Mouse (Mus musculus): ENCODE data around the gene Clasrp. TPM values are rescaled to one million over a fixed set of nuclear protein-coding genes. Genes with fewer than 3 reads are reported as not detected.
A peak's percentile ranks its signal among the peaks of the same experiment; 100 is the strongest.

The Clasrp gene
- total and polyA plus RNA-seq, 3 experiments: 13.9 to 32.0 (median 14.0) TPM

DNA sequence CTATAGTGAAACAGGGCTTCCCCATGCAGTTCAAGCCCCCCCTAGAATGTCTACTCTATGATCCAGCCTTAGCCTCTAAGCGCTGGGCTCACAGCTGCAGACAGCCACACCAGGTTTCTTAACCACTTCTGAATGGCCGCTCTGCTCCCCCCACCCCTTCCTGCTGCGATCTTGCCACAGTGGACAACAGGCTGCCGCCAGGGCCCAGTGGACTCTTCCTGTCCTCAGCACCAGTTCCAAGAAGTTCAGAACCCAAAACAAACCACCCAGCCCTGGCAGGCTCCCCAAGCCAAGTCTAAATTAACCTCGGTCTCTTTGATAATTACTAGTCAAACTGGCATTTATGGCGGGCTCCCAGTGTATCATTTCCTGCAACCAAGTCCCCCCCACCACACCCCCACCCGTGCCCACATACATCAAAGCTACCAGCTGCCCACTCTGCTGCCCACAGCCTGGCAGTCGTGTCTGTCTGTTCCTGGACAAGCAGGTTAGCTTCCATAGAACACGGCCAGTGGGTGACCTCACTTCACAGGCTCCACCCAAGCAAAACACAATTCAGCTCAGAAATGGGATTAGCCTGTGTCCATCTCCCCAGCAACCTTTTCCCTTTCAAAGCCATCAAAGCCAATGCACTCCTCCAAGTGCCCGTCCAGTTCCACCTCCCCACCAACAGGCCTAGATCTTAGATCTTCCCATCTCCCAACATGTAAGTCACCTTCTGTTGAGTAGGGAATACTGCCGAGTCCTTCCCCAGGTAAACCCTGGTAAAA, 43.6 kb downstream of the Clasrp start:
- DNase-seq: peak in 1 of 2 experiments; percentile 23
- TF ChIP-seq EP300 (IDR thresholded peaks at IDR 0.05; ENCODE audit: insufficient read depth, low read depth, low read length) (no peak), POLR2A (IDR thresholded peaks at IDR 0.05; ENCODE audit: insufficient read depth, low read depth, low read length) (no peak), CTCF (IDR thresholded peaks at IDR 0.05) (no peak)
- intact Hi-C loops (cut with DNase I): loop anchor here (5.0 kb wide), 1 partner anchor 103 kb away; the partner anchor contains the start of gene Mark4

GRCm38 (mm10) chr7:19558965-19559364, 45.3 kb downstream of the Clasrp start:
- peak overlapping the region; percentile 57 for H3K27ac ChIP-seq
- TF ChIP-seq EP300 (IDR thresholded peaks at IDR 0.05; ENCODE audit: insufficient read depth, low read depth, low read length): no peak
- peak; percentile 63 for TF ChIP-seq CTCF (IDR thresholded peaks at IDR 0.05)
- peaks cover 42% of the 10 kb centered on the region for H3K4me1 ChIP-seq (ENCODE audit: control insufficient read depth, insufficient read depth, low read length)
- no peaks in the 10 kb centered on the region; the same call in none of the 2 replicates for H3K36me3 ChIP-seq (ENCODE audit: control insufficient read depth, insufficient read depth, low read length)
- H3K4me3 ChIP-seq: no peak overlapping the region
- intact Hi-C loops (cut with DNase I): no loop called here
- WGBS: 62% methylated on average over 2 of the region's 2 CpGs
- no peak overlapping the region for H3K9ac ChIP-seq (ENCODE audit: low read depth, low read length)
- no peaks in the 10 kb centered on the region for H3K27me3 ChIP-seq (ENCODE audit: control insufficient read depth, insufficient read depth, low read length)
- H3K79me2 ChIP-seq (replicated peaks; ENCODE audit: control insufficient read depth, insufficient read depth, low read length): peaks cover 12% of the 10 kb centered on the region
- no peak for DNase-seq

More for the DNA sequence above, 43.6 kb downstream of the Clasrp start:
- Histone ChIP-seq H3K79me2 (replicated peaks; ENCODE audit: control insufficient read depth, insufficient read depth, low read length) (peaks cover 11% of the 10 kb centered on the region), H3K27me3 (ENCODE audit: control insufficient read depth, insufficient read depth, low read length) (no peaks in the 10 kb centered on the region), H3K4me1 (ENCODE audit: control insufficient read depth, insufficient read depth, low read length) (peaks cover 38% of the 10 kb centered on the region), H3K4me3 (peak overlapping the region; percentile 96), H3K27ac (peak overlapping the region; percentile 99), H3K9ac (ENCODE audit: low read depth, low read length) (peak overlapping the region; percentile 78), H3K36me3 (ENCODE audit: control insufficient read depth, insufficient read depth, low read length) (no peaks in the 10 kb centered on the region; the same call in none of the 2 replicates)
- WGBS: 1% methylated on average over 11 of the region's 11 CpGs

- intact Hi-C loops (cut with DNase I): no loop called here
- peak; percentile 48 to 50 for DNase-seq
- 71% methylated on average over 6 of the region's 6 CpGs for WGBS
- TF ChIP-seq EP300 (IDR thresholded peaks at IDR 0.05; ENCODE audit: insufficient read depth, low read depth, low read length): peak; percentile 79; the same call in 1 of the 2 replicates
- TF ChIP-seq POLR2A (IDR thresholded peaks at IDR 0.05; ENCODE audit: insufficient read depth, low read depth, low read length): peak; percentile 50; the same call in 1 of the 2 replicates
- TF ChIP-seq CTCF (IDR thresholded peaks at IDR 0.05): no peak
- peaks cover 12% of the 10 kb centered on the region for H3K79me2 ChIP-seq (replicated peaks; ENCODE audit: control insufficient read depth, insufficient read depth, low read length)
- H3K36me3 ChIP-seq (ENCODE audit: control insufficient read depth, insufficient read depth, low read length): no peaks in the 10 kb centered on the region; the same call in none of the 2 replicates
- H3K9ac ChIP-seq (ENCODE audit: low read depth, low read length): no peak overlapping the region
- H3K27me3 ChIP-seq (ENCODE audit: control insufficient read depth, insufficient read depth, low read length): no peaks in the 10 kb centered on the region
- no peak overlapping the region for H3K4me3 ChIP-seq
- peak overlapping the region; percentile 57 for H3K27ac ChIP-seq
- peaks cover 42% of the 10 kb centered on the region for H3K4me1 ChIP-seq (ENCODE audit: control insufficient read depth, insufficient read depth, low read length)
These were observed 46.0 kb downstream of the Clasrp start for GRCm38 (mm10) chr7:19557982-19558900.

DNA sequence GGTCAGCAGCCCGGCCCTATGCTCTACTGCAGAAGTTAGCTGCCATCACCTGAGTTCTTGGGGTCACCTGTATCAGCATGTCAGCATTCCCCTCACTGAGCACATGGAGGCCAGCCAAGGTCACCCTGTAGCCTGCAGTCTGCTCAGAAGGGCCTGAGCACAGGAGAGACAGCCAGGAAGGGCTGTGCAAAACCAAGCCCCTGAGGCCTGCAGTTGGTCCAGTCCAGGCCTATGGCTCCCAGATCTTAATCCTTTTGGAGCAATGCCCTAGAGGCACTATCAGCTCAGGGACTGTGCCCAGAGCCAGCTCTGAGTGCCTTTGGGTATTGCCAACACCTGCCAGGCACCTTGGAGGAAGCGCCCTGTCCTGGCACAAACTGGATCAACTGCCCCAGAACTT, 47.2 kb downstream of the Clasrp start:
- Histone ChIP-seq H3K27ac (no peak overlapping the region; the same call in 1 of the 2 replicates), H3K4me1 (ENCODE audit: control insufficient read depth, insufficient read depth, low read length) (peaks cover 42% of the 10 kb centered on the region)
- 60% methylated on average over 2 of the region's 2 CpGs for WGBS

DNA sequence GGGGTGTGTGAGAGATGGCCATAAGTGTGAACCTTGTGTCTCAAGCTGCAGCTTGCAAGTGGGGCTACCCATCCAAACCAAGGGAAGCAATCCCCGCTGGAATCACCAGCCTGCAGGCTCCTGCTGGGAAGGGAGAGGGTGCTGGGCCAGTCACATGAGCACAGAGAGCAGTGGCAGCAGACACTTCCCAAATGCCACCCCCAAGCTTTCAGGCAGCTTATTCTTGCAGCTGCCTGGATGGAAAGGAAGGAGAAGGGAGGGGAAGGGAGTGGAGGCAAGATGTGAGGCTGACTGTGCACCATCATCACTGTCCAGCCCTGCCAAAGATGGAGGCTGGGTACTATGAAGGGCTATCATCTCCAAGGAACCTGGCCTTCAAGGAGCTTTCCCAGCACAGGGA, 50.1 kb downstream of the Clasrp start:
- no peak overlapping the region for H3K27ac ChIP-seq
- DNase-seq: no peak
- no peaks in the 10 kb centered on the region; the same call in none of the 2 replicates for H3K36me3 ChIP-seq (ENCODE audit: control insufficient read depth, insufficient read depth, low read length)
- no peaks in the 10 kb centered on the region for H3K27me3 ChIP-seq (ENCODE audit: control insufficient read depth, insufficient read depth, low read length)
- intact Hi-C loops (cut with DNase I): no loop called here
- TF ChIP-seq CTCF (IDR thresholded peaks at IDR 0.05) (no peak), POLR2A (IDR thresholded peaks at IDR 0.05; ENCODE audit: insufficient read depth, low read depth, low read length) (no peak), EP300 (IDR thresholded peaks at IDR 0.05; ENCODE audit: insufficient read depth, low read depth, low read length) (no peak)
- no peak overlapping the region for H3K9ac ChIP-seq (ENCODE audit: low read depth, low read length)
- no peak overlapping the region for H3K4me3 ChIP-seq
- H3K4me1 ChIP-seq (ENCODE audit: control insufficient read depth, insufficient read depth, low read length): peaks cover 30% of the 10 kb centered on the region
- WGBS: 67% methylated on average over 1 of the region's 1 CpGs
- H3K79me2 ChIP-seq (replicated peaks; ENCODE audit: control insufficient read depth, insufficient read depth, low read length): peaks cover 16% of the 10 kb centered on the region

More for the DNA sequence above, 47.2 kb downstream of the Clasrp start:
- Histone ChIP-seq H3K27me3 (ENCODE audit: control insufficient read depth, insufficient read depth, low read length) (no peaks in the 10 kb centered on the region), H3K36me3 (ENCODE audit: control insufficient read depth, insufficient read depth, low read length) (no peaks in the 10 kb centered on the region; the same call in none of the 2 replicates), H3K79me2 (replicated peaks; ENCODE audit: control insufficient read depth, insufficient read depth, low read length) (peaks cover 16% of the 10 kb centered on the region), H3K9ac (ENCODE audit: low read depth, low read length) (no peak overlapping the region), H3K4me3 (no peak overlapping the region)
- peak in 1 of 2 experiments; percentile 22 for DNase-seq
- no peak for TF ChIP-seq POLR2A (IDR thresholded peaks at IDR 0.05; ENCODE audit: insufficient read depth, low read depth, low read length)
- TF ChIP-seq CTCF (IDR thresholded peaks at IDR 0.05): no peak
- TF ChIP-seq EP300 (IDR thresholded peaks at IDR 0.05; ENCODE audit: insufficient read depth, low read depth, low read length): no peak
- intact Hi-C loops (cut with DNase I): no loop called here
